Mouse (Mus musculus) midbrain, embryonic 13.5 days (tissue): ENCODE measurements around the gene Xrcc3. TPM values are rescaled to one million over a fixed set of nuclear protein-coding genes. Genes with fewer than 3 reads are reported as not detected.

Experiments used
- ATAC-seq: fragments of 200-750 bp; cut with Nextera tagmentation; 2 replicates; pipeline ENCODE4 v1.8.0; 2017; ENCODE audit warnings: mild to moderate bottlenecking, moderate TSS enrichment, moderate library complexity
- H3K27ac ChIP-seq: fragments of 300-500 bp; sonication (generic); 2 replicates; pipeline ENCODE4 v1.5.1; 2015; ENCODE audit warnings: inconsistent platforms, mild to moderate bottlenecking, moderate library complexity
- H3K27me3 ChIP-seq: fragments of 300-500 bp; sonication (generic); 2 replicates; pipeline ENCODE4 v1.6.1; 2015; ENCODE audit warnings: mild to moderate bottlenecking, inconsistent platforms
- H3K36me3 ChIP-seq: fragments of 300-500 bp; sonication (generic); 2 replicates; pipeline ENCODE4 v1.6.1; 2015; ENCODE audit warnings: mild to moderate bottlenecking, inconsistent platforms
- H3K4me1 ChIP-seq: fragments of 300-500 bp; sonication (generic); replicated peaks from 2 replicates; pipeline ENCODE4 v1.6.1; 2015; ENCODE audit warnings: inconsistent platforms
- H3K4me2 ChIP-seq: fragments of 300-500 bp; sonication (generic); replicated peaks from 2 replicates; pipeline ENCODE4 v1.6.1; 2015; ENCODE audit warnings: moderate library complexity, mild to moderate bottlenecking, inconsistent platforms
- H3K4me3 ChIP-seq: fragments of 300-500 bp; sonication (generic); replicated peaks from 2 replicates; pipeline ENCODE4 v1.5.1; 2015; ENCODE audit warnings: mild to moderate bottlenecking, inconsistent platforms
- H3K9ac ChIP-seq: fragments of 300-500 bp; sonication (generic); replicated peaks from 2 replicates; pipeline ENCODE4 v1.6.1; 2015; ENCODE audit warnings: mild to moderate bottlenecking, inconsistent platforms
- H3K9me3 ChIP-seq: fragments of 300-500 bp; sonication (generic); 2 replicates; pipeline ENCODE4 v1.6.1; 2016; ENCODE audit warnings: mild to moderate bottlenecking, inconsistent platforms
- WGBS: fragments of 180-500 bp; shearing (Covaris S2); methylation state at CpG from one replicate; pipeline ENCODE4 v1.1.7; 2015; 5-methylcytosine and 5-hydroxymethylcytosine counted together
- polyA plus RNA-seq: library from polyadenylated mRNA; unstranded; fragments of >200 nt; fragmentation: Nextera tagmentation; extraction: Ambion mirVana; gene quantifications from 2 replicates; pipeline ENCODE4 v1.2.1, GENCODE M21; 2015

Gene Xrcc3
- polyA plus RNA-seq, 1 experiment from 2014 or later = 4.4 TPM

DNA sequence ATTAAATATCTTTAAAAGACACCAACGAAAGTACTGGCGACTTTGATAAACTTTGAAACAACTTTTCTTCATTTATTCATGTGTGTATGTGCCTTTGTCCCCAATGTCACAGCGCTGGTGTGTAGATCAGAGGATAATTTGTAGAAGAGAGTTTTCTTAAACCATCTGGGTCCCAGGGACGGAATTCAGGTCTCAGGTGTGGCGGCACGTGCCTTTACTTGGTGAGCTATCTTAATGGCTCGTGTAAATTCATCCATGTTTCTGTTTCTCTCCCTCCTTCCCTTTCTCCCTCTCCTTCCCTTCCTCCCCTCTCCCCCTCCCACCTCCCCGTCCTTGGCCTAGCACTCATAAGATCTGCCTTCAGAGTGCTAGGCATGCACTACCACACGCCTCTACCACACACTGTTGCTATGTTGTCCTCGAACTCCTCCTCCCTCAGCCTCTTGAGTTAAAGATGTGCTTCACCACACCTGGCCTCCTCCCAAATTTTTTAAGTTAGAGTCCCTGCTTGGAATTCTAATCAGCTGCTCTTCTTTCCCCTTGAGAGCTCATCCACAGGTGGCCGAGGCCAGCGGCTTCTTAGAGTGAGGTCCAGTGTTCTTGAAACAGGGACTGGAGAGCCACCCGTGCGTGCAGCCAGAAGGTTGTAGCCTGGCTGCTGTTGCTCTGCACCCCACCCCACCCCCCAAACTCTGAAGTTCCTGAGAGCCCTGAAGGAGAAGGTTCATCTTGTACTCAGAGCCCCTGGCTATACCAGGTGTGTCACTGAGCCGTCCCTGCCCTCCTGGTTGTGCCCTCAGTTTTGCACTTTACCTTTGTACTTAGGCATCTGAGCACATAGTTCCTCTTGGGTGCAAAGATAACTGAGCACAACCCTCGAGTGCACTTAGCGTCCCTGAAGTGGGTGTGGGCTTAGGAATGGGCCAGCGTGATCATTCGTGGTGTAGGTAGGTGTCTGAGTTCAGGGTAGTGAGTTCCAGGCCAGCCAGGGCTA, 1.4 kb upstream of the Xrcc3 start:
- peak overlapping the region; percentile 81 for H3K4me2 ChIP-seq
- H3K27me3 ChIP-seq = no peaks in the 10 kb centered on the region
- H3K4me3 ChIP-seq = peak overlapping the region; percentile 70
- H3K9ac ChIP-seq = peak overlapping the region; percentile 70
- peaks cover 38% of the 10 kb centered on the region for H3K4me1 ChIP-seq
- 23% methylated on average over 19 of the region's 19 CpGs for WGBS
- H3K36me3 ChIP-seq = no peaks in the 10 kb centered on the region
- no peaks in the 10 kb centered on the region for H3K9me3 ChIP-seq
- no peak overlapping the region for H3K27ac ChIP-seq
- ATAC-seq = no peak

DNA sequence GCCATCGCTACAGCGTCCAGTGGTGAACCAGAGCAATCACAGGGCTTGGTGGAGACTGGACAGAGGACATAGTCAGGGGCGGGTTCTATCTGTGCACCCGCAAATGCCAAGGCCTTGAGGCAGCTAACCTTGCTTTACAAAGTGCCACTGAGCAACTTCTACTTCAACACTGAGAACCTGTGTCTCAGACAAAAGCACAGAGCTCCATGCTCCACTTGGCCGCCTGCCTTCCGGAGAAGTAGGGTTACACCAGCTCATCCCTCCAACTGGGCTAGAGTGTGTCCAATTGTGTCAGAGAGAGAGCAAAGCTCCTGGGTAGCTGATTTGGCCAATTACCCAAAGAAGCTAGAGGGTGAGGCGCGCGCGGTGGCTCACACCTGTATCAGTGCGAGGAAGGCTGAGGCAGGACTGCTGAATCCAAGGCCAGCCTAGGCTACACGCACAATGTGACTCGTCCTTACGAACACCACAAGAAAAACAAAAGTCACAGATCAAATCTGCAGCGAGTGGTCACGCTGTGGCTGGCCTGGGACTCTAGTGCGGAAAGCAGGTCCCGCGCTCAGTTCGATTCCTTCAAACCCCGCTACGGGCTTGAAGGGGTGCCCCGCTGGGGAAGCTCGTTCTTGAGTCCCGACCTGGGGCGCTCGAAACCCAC, 435 bp downstream of the Xrcc3 start:
- Histone ChIP-seq H3K36me3 (peaks cover 9% of the 10 kb centered on the region), H3K27me3 (no peaks in the 10 kb centered on the region), H3K9ac (peak overlapping the region; percentile 59), H3K9me3 (no peaks in the 10 kb centered on the region), H3K4me2 (peak overlapping the region; percentile 75), H3K4me3 (peak overlapping the region; percentile 70), H3K27ac (no peak overlapping the region), H3K4me1 (peaks cover 51% of the 10 kb centered on the region)
- ATAC-seq = no peak
- 3% methylated on average over 27 of the region's 27 CpGs for WGBS

- Histone ChIP-seq H3K4me3 (peak overlapping the region; percentile 70), H3K27ac (no peak overlapping the region), H3K27me3 (no peaks in the 10 kb centered on the region), H3K9me3 (no peaks in the 10 kb centered on the region), H3K4me1 (peaks cover 51% of the 10 kb centered on the region), H3K9ac (0 out of 2 replicates have a peak overlapping the region, but pooled peaks have one; percentile 59), H3K4me2 (peak overlapping the region; percentile 75), H3K36me3 (peaks cover 16% of the 10 kb centered on the region)
- WGBS = 71% methylated on average over 12 of the region's 12 CpGs
- no peak for ATAC-seq
Observed at GRCm38 (mm10) chr12:111812611-111813010, 1.1 kb downstream of the Xrcc3 start.

GRCm38 (mm10) chr12:111812075-111812474, 1.6 kb downstream of the Xrcc3 start:
- H3K36me3 ChIP-seq = peaks cover 19% of the 10 kb centered on the region
- no peak overlapping the region for H3K4me3 ChIP-seq
- H3K27me3 ChIP-seq = no peaks in the 10 kb centered on the region
- no peak overlapping the region for H3K9ac ChIP-seq
- WGBS = 90% methylated on average over 13 of the region's 13 CpGs
- no peaks in the 10 kb centered on the region for H3K9me3 ChIP-seq
- ATAC-seq = no peak
- no peak overlapping the region for H3K4me2 ChIP-seq
- H3K4me1 ChIP-seq = peaks cover 51% of the 10 kb centered on the region
- H3K27ac ChIP-seq = no peak overlapping the region

DNA sequence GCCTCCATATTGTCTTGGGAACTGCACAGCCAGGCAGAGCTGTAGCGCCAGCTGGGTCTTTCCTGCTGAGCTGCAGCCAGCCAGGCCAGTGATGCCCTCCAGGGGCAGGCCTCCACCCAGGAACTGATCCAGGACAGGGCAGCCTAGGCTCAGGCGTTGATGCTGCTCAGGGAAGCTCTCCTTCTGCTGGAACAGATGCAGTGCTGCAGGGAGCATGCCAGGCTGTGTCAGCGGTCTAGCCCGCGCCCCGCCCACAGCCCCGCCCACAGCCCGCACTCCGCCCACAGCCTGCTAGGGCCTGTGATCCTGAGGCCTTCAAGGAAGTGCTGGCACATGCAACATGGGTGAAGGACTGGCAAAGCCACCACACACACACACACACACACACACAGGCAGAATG, 3.9 kb downstream of the Xrcc3 start:
- Histone ChIP-seq H3K4me2 (no peak overlapping the region), H3K9me3 (no peaks in the 10 kb centered on the region), H3K4me3 (no peak overlapping the region), H3K4me1 (peaks cover 30% of the 10 kb centered on the region), H3K9ac (peak overlapping the region; percentile 52), H3K36me3 (peaks cover 40% of the 10 kb centered on the region), H3K27me3 (no peaks in the 10 kb centered on the region), H3K27ac (peak overlapping the region; percentile 69)
- 1% methylated on average over 9 of the region's 9 CpGs for WGBS
- peak; percentile 10 for ATAC-seq

GRCm38 (mm10) chr12:111808775-111809174, 4.9 kb downstream of the Xrcc3 start:
- Histone ChIP-seq H3K4me2 (no peak overlapping the region), H3K36me3 (peaks cover 49% of the 10 kb centered on the region), H3K27me3 (no peaks in the 10 kb centered on the region), H3K4me1 (peaks cover 26% of the 10 kb centered on the region), H3K9ac (no peak overlapping the region), H3K27ac (0 out of 2 replicates have a peak overlapping the region, but pooled peaks have one; percentile 69), H3K4me3 (no peak overlapping the region), H3K9me3 (no peaks in the 10 kb centered on the region)
- WGBS = 92% methylated on average over 6 of the region's 6 CpGs
- no peak for ATAC-seq

- Histone ChIP-seq H3K4me2 (no peak overlapping the region), H3K36me3 (peaks cover 88% of the 10 kb centered on the region), H3K4me1 (no peaks in the 10 kb centered on the region), H3K4me3 (no peak overlapping the region), H3K9ac (no peak overlapping the region), H3K9me3 (no peaks in the 10 kb centered on the region), H3K27me3 (no peaks in the 10 kb centered on the region), H3K27ac (no peak overlapping the region)
- 92% methylated on average over 5 of the region's 5 CpGs for WGBS
- no peak for ATAC-seq
Observed at GRCm38 (mm10) chr12:111803538-111803937, 10.1 kb downstream of the Xrcc3 start.

- Histone ChIP-seq H3K4me1 (no peaks in the 10 kb centered on the region), H3K4me2 (no peak overlapping the region), H3K27ac (no peak overlapping the region), H3K4me3 (no peak overlapping the region), H3K9ac (no peak overlapping the region), H3K27me3 (no peaks in the 10 kb centered on the region), H3K9me3 (no peaks in the 10 kb centered on the region), H3K36me3 (peaks cover 90% of the 10 kb centered on the region)
- ATAC-seq = no peak
- 88% methylated on average over 10 of the region's 10 CpGs for WGBS
Observed at GRCm38 (mm10) chr12:111800459-111801183, 13.1 kb downstream of the Xrcc3 start.

GRCm38 (mm10) chr12:111798493-111798892, 15.2 kb downstream of the Xrcc3 start:
- H3K27me3 ChIP-seq = no peaks in the 10 kb centered on the region
- H3K27ac ChIP-seq = no peak overlapping the region
- H3K9ac ChIP-seq = no peak overlapping the region
- 94% methylated on average over 13 of the region's 13 CpGs for WGBS
- no peak overlapping the region for H3K4me3 ChIP-seq
- no peaks in the 10 kb centered on the region for H3K9me3 ChIP-seq
- H3K4me1 ChIP-seq = no peaks in the 10 kb centered on the region
- H3K36me3 ChIP-seq = peaks cover 92% of the 10 kb centered on the region
- no peak overlapping the region for H3K4me2 ChIP-seq
- ATAC-seq = no peak

DNA sequence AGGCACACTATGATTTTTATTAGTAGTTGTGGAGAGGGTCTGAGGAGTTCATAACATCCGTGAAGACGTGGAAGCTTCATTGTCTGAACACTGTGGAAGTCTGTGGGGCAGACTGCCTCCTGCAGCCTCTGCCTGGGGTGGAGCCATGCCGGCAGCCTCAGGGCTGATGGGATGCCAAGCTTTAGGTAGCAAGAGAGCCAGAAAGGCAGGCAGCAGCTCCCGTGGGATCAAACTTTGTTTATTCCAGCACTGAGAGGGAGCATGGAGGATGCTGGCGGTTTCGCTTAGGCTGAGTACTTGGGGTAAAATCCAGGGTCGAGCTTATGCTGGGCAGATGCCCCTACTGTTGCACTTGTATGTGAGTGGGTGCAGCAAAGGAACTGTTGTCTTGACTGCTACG, 16.4 kb downstream of the Xrcc3 start:
- Histone ChIP-seq H3K4me2 (no peak overlapping the region), H3K4me3 (no peak overlapping the region), H3K27me3 (no peaks in the 10 kb centered on the region), H3K9me3 (no peaks in the 10 kb centered on the region), H3K4me1 (no peaks in the 10 kb centered on the region), H3K27ac (no peak overlapping the region), H3K9ac (no peak overlapping the region), H3K36me3 (peaks cover 94% of the 10 kb centered on the region)
- WGBS = 86% methylated on average over 8 of the region's 8 CpGs
- ATAC-seq = no peak

DNA sequence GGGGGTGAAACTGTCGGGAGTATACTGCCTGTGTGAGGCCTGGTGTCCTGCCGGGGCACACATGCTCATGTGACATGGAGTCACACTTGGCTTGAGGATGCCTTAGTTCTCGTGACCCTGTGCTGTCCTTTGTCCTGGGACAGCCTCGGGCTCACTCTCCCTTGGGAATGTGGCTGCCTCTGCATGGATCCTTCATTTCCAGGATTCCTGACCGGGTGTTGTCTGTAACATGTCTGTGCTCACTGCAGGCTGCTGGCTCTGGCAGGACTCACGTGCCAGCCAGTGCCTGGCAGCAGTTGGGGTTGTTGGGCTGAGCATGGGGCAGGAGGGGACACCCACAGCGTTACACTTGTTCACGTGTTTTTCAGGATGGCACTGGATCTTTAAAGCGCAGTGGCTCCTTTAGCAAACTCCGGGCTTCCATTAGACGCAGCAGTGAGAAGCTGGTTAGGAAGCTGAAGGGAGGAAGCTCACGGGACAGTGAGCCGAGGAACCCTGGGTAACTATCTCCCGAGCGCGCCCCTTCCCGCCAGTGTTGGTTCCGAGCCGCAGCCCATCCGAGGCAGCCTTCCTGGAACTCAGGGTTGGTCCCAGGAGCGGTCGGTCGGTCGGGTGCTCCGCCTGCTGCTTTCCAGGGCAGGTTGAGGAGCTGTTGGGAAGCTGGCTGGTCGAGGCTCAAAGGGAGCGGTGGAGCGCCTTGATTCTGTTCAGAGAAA, 18.3 kb downstream of the Xrcc3 start:
- ATAC-seq = no peak
- Histone ChIP-seq H3K4me1 (no peaks in the 10 kb centered on the region), H3K36me3 (peaks cover 94% of the 10 kb centered on the region), H3K9me3 (no peaks in the 10 kb centered on the region), H3K9ac (no peak overlapping the region), H3K4me2 (no peak overlapping the region), H3K27me3 (no peaks in the 10 kb centered on the region), H3K27ac (no peak overlapping the region), H3K4me3 (no peak overlapping the region)
- 91% methylated on average over 28 of the region's 28 CpGs for WGBS
